Mouse (Mus musculus) G1E (cell line): ENCODE data around the gene Naa40.

Source experiments
- CTCF ChIP-seq: IDR thresholded peaks from 2 replicates; pipeline ENCODE4 v1.5.1; 2012; ENCODE audit warnings: low read depth, low read length, inconsistent platforms, mixed read lengths
- GATA1 ChIP-seq: IDR thresholded peaks from 2 replicates; pipeline ENCODE4 v1.6.1; 2012; ENCODE audit warnings: borderline replicate concordance, low read length, inconsistent platforms, mixed read lengths
- GATA2 ChIP-seq: IDR thresholded peaks from 2 replicates; pipeline ENCODE4 v1.6.1; 2012; ENCODE audit warnings: low read depth, low read length, inconsistent platforms, borderline replicate concordance
- POLR2AphosphoS5 ChIP-seq: IDR thresholded peaks from 2 replicates; pipeline ENCODE4 v1.6.1; 2012; ENCODE audit warnings: low read depth, low read length, inconsistent platforms; ENCODE audit not compliant: insufficient replicate concordance
- TAL1 ChIP-seq: conservative IDR thresholded peaks from 2 replicates; pipeline ENCODE4 v1.6.1; 2012; ENCODE audit warnings: low read depth, low read length, inconsistent platforms, mixed read lengths

GRCm38 (mm10) chr19:7183419-7183818, 57.6 kb downstream of the Naa40 start:
- TF ChIP-seq CTCF (no peak), GATA1 (no peak), TAL1 (no peak), POLR2AphosphoS5 (no peak), GATA2 (no peak)
